Mouse (Mus musculus) CH12.LX (cell line): Measurements from ENCODE around the gene Gnai2. TPM values are rescaled to one million over a fixed set of nuclear protein-coding genes. Genes with fewer than 3 reads are reported as not detected.

Experiments used
- DNase-seq: peaks from one replicate; pipeline ENCODE4 v3.0.0-alpha.2; 2013; ENCODE audit errors: extremely low read depth
- H3K27ac ChIP-seq: 2 replicates; pipeline ENCODE4 v1.5.1; 2012; ENCODE audit warnings: low read depth, mild to moderate bottlenecking, control low read depth, moderate library complexity; ENCODE audit not compliant: insufficient read depth
- H3K27me3 ChIP-seq: replicated peaks from 2 replicates; pipeline ENCODE3; 2012; ENCODE audit warnings: inconsistent platforms
- H3K36me3 ChIP-seq, 2 experiments: replicated peaks in 1 of 2; 2 replicates each; pipeline versions ENCODE3 to v1.6.1; 2012; ENCODE audit warnings: inconsistent platforms in 1 of 2, low read length in 1 of 2, mild to moderate bottlenecking in 1 of 2, mixed read lengths in 1 of 2, moderate library complexity in 1 of 2; ENCODE audit not compliant: control insufficient read depth in 1 of 2, insufficient read depth in 1 of 2
- H3K4me1 ChIP-seq, 2 experiments: 2 replicates each; pipeline ENCODE4 v1.6.1; 2012; ENCODE audit warnings: inconsistent platforms in 1 of 2, moderate library complexity in 1 of 2; ENCODE audit not compliant: insufficient read depth in 2 of 2, control insufficient read depth in 1 of 2
- H3K4me2 ChIP-seq: 2 replicates; pipeline ENCODE4 v1.6.1; 2012; ENCODE audit warnings: low read depth, mild to moderate bottlenecking, control low read depth; ENCODE audit not compliant: poor library complexity, insufficient read depth, severe bottlenecking
- H3K4me3 ChIP-seq, 3 experiments: fragments of 150-350 bp in 1 of 3; sonication (generic) in 1 of 3; replicated peaks in 1 of 3; 2 replicates each; pipeline versions ENCODE3 to v1.5.1; 2011 to 2012; ENCODE audit warnings: low read depth in 2 of 3, low read length in 2 of 3, mild to moderate bottlenecking in 2 of 3, moderate library complexity in 2 of 3, control low read depth in 1 of 3, improper control_type of control experiment in 1 of 3, inconsistent platforms in 1 of 3, mixed read lengths in 1 of 3; ENCODE audit not compliant: poor library complexity in 1 of 3
- H3K79me2 ChIP-seq: replicated peaks from 2 replicates; pipeline ENCODE4 v1.6.1; 2012; ENCODE audit warnings: mild to moderate bottlenecking, moderate library complexity; ENCODE audit not compliant: control insufficient read depth, poor library complexity, insufficient read depth, severe bottlenecking; ENCODE audit errors: extremely low read depth
- H3K9ac ChIP-seq: 2 replicates; pipeline ENCODE4 v1.6.1; 2012; ENCODE audit warnings: low read depth, mild to moderate bottlenecking, control low read depth, moderate library complexity; ENCODE audit not compliant: insufficient read depth
- H3K9me3 ChIP-seq: replicated peaks from 2 replicates; pipeline ENCODE3; 2012; ENCODE audit warnings: low read length, inconsistent platforms, mixed read lengths
- CHD1 ChIP-seq: IDR thresholded peaks from 2 replicates; pipeline ENCODE4 v1.6.1; 2012; ENCODE audit warnings: low read depth, low read length, improper control_type of control experiment, inconsistent platforms
- E2F4 ChIP-seq: IDR thresholded peaks from 2 replicates; pipeline ENCODE4 v1.6.1; 2011; ENCODE audit warnings: low read depth, low read length, improper control_type of control experiment; ENCODE audit not compliant: insufficient replicate concordance
- EP300 ChIP-seq: IDR thresholded peaks from 2 replicates; pipeline ENCODE4 v1.6.1; 2011; ENCODE audit warnings: low read length, improper control_type of control experiment
- ETS1 ChIP-seq: conservative IDR thresholded peaks from 2 replicates; pipeline ENCODE4 v1.6.1; 2012; ENCODE audit warnings: low read depth, mild to moderate bottlenecking, inconsistent platforms, low read length, improper control_type of control experiment, moderate library complexity
- GABPA ChIP-seq: IDR thresholded peaks from 2 replicates; pipeline ENCODE4 v1.6.1; 2012; ENCODE audit warnings: low read depth, low read length, improper control_type of control experiment, inconsistent platforms; ENCODE audit not compliant: insufficient replicate concordance
- IRF4 ChIP-seq: IDR thresholded peaks from 2 replicates; pipeline ENCODE4 v1.6.1; 2014; ENCODE audit warnings: low read depth, mild to moderate bottlenecking, inconsistent platforms, low read length, improper control_type of control experiment
- JUND ChIP-seq: conservative IDR thresholded peaks from 2 replicates; pipeline ENCODE4 v1.6.1; 2011; ENCODE audit warnings: low read depth, low read length, improper control_type of control experiment
- KAT2A ChIP-seq: IDR thresholded peaks from 2 replicates; pipeline ENCODE4 v1.6.1; 2012; ENCODE audit warnings: low read length, improper control_type of control experiment, inconsistent platforms; ENCODE audit not compliant: insufficient replicate concordance
- MAFK ChIP-seq: IDR thresholded peaks from 2 replicates; pipeline ENCODE4 v1.6.1; 2011; ENCODE audit warnings: low read length, improper control_type of control experiment; ENCODE audit not compliant: insufficient replicate concordance
- MEF2A ChIP-seq: IDR thresholded peaks from 2 replicates; pipeline ENCODE4 v1.6.1; 2014; ENCODE audit warnings: low read depth, mild to moderate bottlenecking, inconsistent platforms, low read length, improper control_type of control experiment, borderline replicate concordance
- MYC ChIP-seq: IDR thresholded peaks from 2 replicates; pipeline ENCODE4 v1.6.1; 2011; ENCODE audit warnings: low read depth, mild to moderate bottlenecking, improper control_type of control experiment, low read length
- NELFE ChIP-seq: IDR thresholded peaks from 2 replicates; pipeline ENCODE4 v1.6.1; 2011; ENCODE audit warnings: low read depth, low read length, improper control_type of control experiment
- POLR2A ChIP-seq: IDR thresholded peaks from 2 replicates; pipeline ENCODE4 v1.6.1; 2011; ENCODE audit warnings: low read depth, mild to moderate bottlenecking, improper control_type of control experiment, low read length
- POLR2AphosphoS2 ChIP-seq: IDR thresholded peaks from 2 replicates; pipeline ENCODE4 v1.6.1; 2011; ENCODE audit warnings: low read depth, low read length, improper control_type of control experiment
- RAD21 ChIP-seq: IDR thresholded peaks from 2 replicates; pipeline ENCODE4 v1.6.1; 2011; ENCODE audit warnings: low read depth, mild to moderate bottlenecking, low read length, improper control_type of control experiment, moderate library complexity
- UBTF ChIP-seq: IDR thresholded peaks from 2 replicates; pipeline ENCODE4 v1.6.1; 2012; ENCODE audit warnings: low read depth, mild to moderate bottlenecking, inconsistent platforms, low read length, improper control_type of control experiment, moderate library complexity
- USF2 ChIP-seq: conservative IDR thresholded peaks from 2 replicates; pipeline ENCODE4 v1.6.1; 2011; ENCODE audit warnings: low read depth, low read length, improper control_type of control experiment
- ZC3H11A ChIP-seq: IDR thresholded peaks from 2 replicates; pipeline ENCODE4 v1.6.1; 2012; ENCODE audit warnings: low read depth, mild to moderate bottlenecking, inconsistent platforms, low read length, improper control_type of control experiment
- ZMIZ1 ChIP-seq: IDR thresholded peaks from 2 replicates; pipeline ENCODE4 v1.6.1; 2012; ENCODE audit warnings: low read depth, mild to moderate bottlenecking, inconsistent platforms, low read length, improper control_type of control experiment
- ZNF384 ChIP-seq: IDR thresholded peaks from 2 replicates; pipeline ENCODE4 v1.6.1; 2012; ENCODE audit warnings: low read depth, low read length, improper control_type of control experiment, inconsistent platforms
- dilution Hi-C: fragments of 300-500 bp; cut with MboI; formaldehyde crosslinking; loops from 2 replicates; pipeline ENCODE4 v1.14.3; 2020; ENCODE audit warnings: low sequenced_read_pairs; ENCODE audit not compliant: extremely low pct_unique_long_range_greater_than_20kb, extremely low pct_ligation_motif_present
- in situ Hi-C: fragments of 300-500 bp; cut with MboI; formaldehyde crosslinking; loops from 3 replicates; pipeline ENCODE4 v1.14.3; 2019; ENCODE audit warnings: low sequenced_read_pairs, low pct_ligation_motif_present, low pct_unique_long_range_greater_than_20kb, mixed read lengths
- polyA plus RNA-seq: library from polyadenylated mRNA; unstranded; fragments of >175 nt; gene quantifications from 2 replicates; pipeline ENCODE4 v1.2.1, GENCODE M21; 2012; ENCODE audit warnings: low read depth; ENCODE audit not compliant: insufficient read length
- total RNA-seq, 2 experiments: library from RNA; depleted of rRNA; stranded (reverse); fragments of 300-350 nt in 1 of 2; fragments of >200 nt in 1 of 2; gene quantifications; 2 replicates each; pipeline ENCODE4 v1.2.3; 2012 to 2014

The Gnai2 gene
- total and polyA plus RNA-seq, 3 experiments = 86.2 to 262 (median 154) TPM

DNA sequence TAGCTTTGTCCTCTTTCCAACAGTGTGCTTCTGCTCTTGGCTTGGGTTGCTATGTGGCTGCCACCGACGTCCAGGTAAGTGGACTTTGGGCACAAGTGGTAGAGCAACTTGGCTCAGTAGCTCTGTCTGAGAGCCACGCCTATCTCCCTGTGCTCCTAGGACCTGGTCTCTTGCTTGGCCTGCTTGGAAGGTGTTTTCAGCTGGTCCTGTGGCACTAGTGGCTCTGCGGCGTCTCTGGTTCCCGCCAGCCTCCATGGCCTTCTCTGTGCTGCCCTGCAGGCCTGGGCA lies 44.5 kb downstream of the Gnai2 start:
- no peak for DNase-seq
- Histone ChIP-seq H3K27me3 (no peaks in the 10 kb centered on the region), H3K4me3 (no peak overlapping the region), H3K9me3 (no peaks in the 10 kb centered on the region), H3K4me1 (peaks cover 8 to 22% of the 10 kb centered on the region in 2 experiments), H3K27ac (no peak overlapping the region), H3K4me2 (no peak overlapping the region), H3K9ac (no peak overlapping the region), H3K79me2 (peaks cover 18% of the 10 kb centered on the region), H3K36me3 (peaks cover 44 to 68% of the 10 kb centered on the region in 2 experiments)
- dilution Hi-C loops (no loop called here), in situ Hi-C loops (no loop called here)
- TF ChIP-seq RAD21 = no peak
- TF ChIP-seq MYC = no peak
- TF ChIP-seq GABPA = no peak
- no peak for TF ChIP-seq NELFE
- TF ChIP-seq IRF4 = no peak
- no peak for TF ChIP-seq KAT2A
- TF ChIP-seq E2F4 = no peak
- no peak for TF ChIP-seq JUND
- TF ChIP-seq CHD1 = no peak
- no peak for TF ChIP-seq EP300
- TF ChIP-seq POLR2A = no peak
- no peak for TF ChIP-seq POLR2AphosphoS2
- TF ChIP-seq MEF2A = no peak

DNA sequence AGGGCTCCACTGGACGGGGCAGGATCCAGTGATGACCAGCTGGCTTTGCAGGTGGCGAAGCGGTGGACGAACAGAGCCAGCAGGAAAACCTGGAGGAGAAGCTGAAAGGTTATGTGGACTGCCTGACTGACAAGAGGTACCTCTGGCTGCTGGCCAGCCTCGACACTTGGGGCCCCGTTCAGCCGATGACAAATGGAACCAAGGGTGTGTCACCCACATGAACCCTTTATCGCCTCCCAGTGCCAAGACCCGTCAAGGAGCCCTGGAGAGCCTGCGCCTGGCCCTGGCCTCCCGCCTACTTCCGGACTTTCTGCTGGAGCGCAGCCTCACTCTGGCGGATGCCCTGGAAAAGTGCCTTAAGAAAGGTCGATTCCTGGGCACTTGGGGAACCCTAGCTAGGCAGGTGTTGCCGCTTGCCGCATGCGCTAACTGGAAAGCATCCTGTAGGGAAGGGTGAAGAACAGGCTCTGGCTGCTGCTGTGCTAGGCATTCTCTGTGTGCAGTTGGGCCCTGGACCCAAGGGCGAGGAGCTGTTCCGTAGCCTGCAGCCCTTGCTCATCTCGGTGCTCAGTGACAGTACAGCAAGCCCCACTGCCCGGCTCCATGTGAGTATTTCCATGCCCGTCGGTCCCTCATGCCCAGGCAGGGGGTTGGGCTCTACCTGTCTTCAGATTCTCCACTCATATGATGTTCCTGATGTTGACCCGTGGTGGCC lies 45.0 kb downstream of the Gnai2 start:
- no peak overlapping the region for H3K4me2 ChIP-seq
- peaks cover 18% of the 10 kb centered on the region for H3K79me2 ChIP-seq
- no peak overlapping the region for H3K9ac ChIP-seq
- in situ Hi-C loops = no loop called here
- H3K9me3 ChIP-seq = no peaks in the 10 kb centered on the region
- TF ChIP-seq RAD21 (no peak), ZMIZ1 (no peak), NELFE (no peak), GABPA (no peak), MEF2A (no peak), MAFK (no peak), UBTF (no peak), ZC3H11A (no peak), USF2 (no peak), ETS1 (no peak), IRF4 (no peak), POLR2A (no peak), POLR2AphosphoS2 (no peak), ZNF384 (no peak)
- peaks cover 8 to 22% of the 10 kb centered on the region in 2 experiments for H3K4me1 ChIP-seq
- no peak for DNase-seq
- dilution Hi-C loops = no loop called here
- H3K4me3 ChIP-seq = no peak overlapping the region
- H3K36me3 ChIP-seq = peaks cover 44 to 66% of the 10 kb centered on the region in 2 experiments
- H3K27me3 ChIP-seq = no peaks in the 10 kb centered on the region
- no peak overlapping the region for H3K27ac ChIP-seq
